8 mouse cellular contexts compared by ENCODE assay signal in the genomic region with DNA sequence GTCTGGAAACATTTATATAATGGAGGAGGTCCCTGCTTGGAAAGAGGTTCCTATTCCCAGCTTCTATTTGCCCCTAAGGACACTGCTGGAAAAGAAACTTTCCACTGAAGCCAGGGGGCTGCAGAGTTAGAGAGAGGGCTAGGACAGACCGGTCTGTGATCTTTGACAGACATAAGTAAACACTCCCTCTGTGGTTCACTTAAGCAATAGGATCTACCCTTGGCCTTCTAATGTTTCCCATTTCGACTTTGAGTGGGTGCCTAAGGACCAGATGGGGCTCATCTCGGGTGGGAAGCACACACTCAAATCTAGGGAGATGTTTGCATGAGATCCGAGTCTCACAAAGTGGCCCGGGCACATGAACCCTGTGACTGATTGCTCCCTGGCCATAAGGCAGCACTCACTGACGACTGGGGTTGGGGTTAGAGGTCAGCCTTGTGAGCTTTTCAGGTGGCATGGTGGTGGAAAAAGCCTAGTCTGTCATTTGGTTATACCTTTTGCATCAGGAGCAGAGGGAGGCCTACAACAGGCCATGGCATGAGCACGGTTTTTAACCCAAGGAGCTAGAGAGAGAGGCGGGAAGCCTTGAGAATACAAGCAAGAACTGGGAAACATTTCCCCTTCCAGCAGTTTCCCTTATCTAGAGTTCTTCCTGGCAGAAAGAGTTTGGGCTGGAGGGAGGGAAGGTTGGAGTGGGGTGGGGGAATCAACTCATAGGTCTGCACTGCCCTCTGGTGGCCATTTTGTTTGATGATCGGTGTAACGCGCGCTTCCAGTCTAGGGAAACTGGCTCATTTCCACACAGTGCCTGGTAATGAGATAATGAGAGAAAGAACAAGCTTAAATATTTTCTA. TPM values are rescaled to one million over a fixed set of nuclear protein-coding genes. Genes with fewer than 3 reads are reported as not detected.
DNase-seq lines count a peak whose midpoint lies in the region; ATAC-seq lines count a peak whose summit lies in the region.

No protein-coding gene starts in this region.

- H3K27me3 ChIP-seq in hindbrain, embryonic 12.5 days = no peaks in the 10 kb centered on the region
- no peaks in the 10 kb centered on the region for H3K27me3 ChIP-seq in lung, embryonic 15.5 days

- no peak overlapping the region for H3K4me3 ChIP-seq in hindbrain, embryonic 12.5 days
- no peak overlapping the region for H3K4me3 ChIP-seq in lung, embryonic 15.5 days

- peak; percentile 85 for ATAC-seq in hindbrain, embryonic 12.5 days (ENCODE audit: low FRiP score)
- peak; percentile 78 for ATAC-seq in lung, embryonic 15.5 days (ENCODE audit: borderline replicate concordance, extremely low read depth, low FRiP score, low TSS enrichment)

- WGBS in hindbrain, embryonic 12.5 days = 34% methylated on average over 12 of the region's 12 CpGs
- 11% methylated on average over 12 of the region's 12 CpGs for WGBS in lung, embryonic 15.5 days

- peaks cover 7% of the 10 kb centered on the region for H3K4me1 ChIP-seq in hindbrain, embryonic 12.5 days
- H3K4me1 ChIP-seq in lung, embryonic 15.5 days = peaks cover 4% of the 10 kb centered on the region; the same call in 1 of the 2 replicates

- H3K27ac ChIP-seq in hindbrain, embryonic 12.5 days = no peak overlapping the region
- no peak overlapping the region for H3K27ac ChIP-seq in lung, embryonic 15.5 days

- H3K9me3 ChIP-seq in hindbrain, embryonic 12.5 days (replicated peaks) = 0 out of 2 replicates have a peak, but pooled peaks cover 4% of the 10 kb centered on the region
- no peaks in the 10 kb centered on the region; the same call in 1 of the 2 replicates for H3K9me3 ChIP-seq in lung, embryonic 15.5 days

- no peak overlapping the region for H3K4me2 ChIP-seq in hindbrain, embryonic 12.5 days (replicated peaks)
- H3K4me2 ChIP-seq in lung, embryonic 15.5 days = no peak overlapping the region

- peak; percentile 96 for DNase-seq in adipocyte (ENCODE audit: low spot score)
- peak; percentile 91 to 95 for DNase-seq in cerebellum, postnatal 14 days
- peak; percentile 83 to 87 for DNase-seq in frontal cortex, postnatal 36 days (ENCODE audit: low spot score in 2 of 2)
- DNase-seq in layer of hippocampus, adult 9-10 months (ENCODE audit: low spot score) = peak; percentile 74
- peak; percentile 75 for DNase-seq in ovary, postnatal 36 days (ENCODE audit: low spot score)
- peak; percentile 46 for DNase-seq in urinary bladder, postnatal 10 days (ENCODE audit: low spot score)

- no peak overlapping the region for H3K9ac ChIP-seq in hindbrain, embryonic 12.5 days
- H3K9ac ChIP-seq in lung, embryonic 15.5 days = no peak overlapping the region

- H3K36me3 ChIP-seq in hindbrain, embryonic 12.5 days = no peaks in the 10 kb centered on the region
- H3K36me3 ChIP-seq in lung, embryonic 15.5 days = no peaks in the 10 kb centered on the region

RNA-seq across cellular contexts. Expression of a gene that starts 59.7 kb away (rescaled TPM):
- 36.6 and 44.5 TPM in 2 replicates for polyA plus RNA-seq in hindbrain, embryonic 12.5 days (2016; fragmentation: Nextera tagmentation; extraction: Ambion mirVana)
- polyA plus RNA-seq in lung, embryonic 15.5 days (2015; fragmentation: Nextera tagmentation; extraction: Ambion mirVana) = 0.40 and 0.71 TPM in 2 replicates

Comparison
In these comparisons a context has a peak if more than half of its experiments do, and no peak if none do; other contexts are left out.
1. DNase-seq: peak in every context shown above with its lines; median percentile 96 in adipocyte; 93 in cerebellum, postnatal 14 days; 85 in frontal cortex, postnatal 36 days; 75 in ovary, postnatal 36 days; 74 in layer of hippocampus, adult 9-10 months; 46 in urinary bladder, postnatal 10 days.
2. RNA of a gene that starts 59.7 kb away (polyA plus RNA-seq): 36.6 to 44.5 TPM in hindbrain, embryonic 12.5 days; 0.40 to 0.71 TPM in lung, embryonic 15.5 days; every median in the first group is over 10 times any median in the second.